Comparison of ENCODE assay signal across 8 mouse cellular contexts in genomic region chrX:19165891-19166644, GRCm38 (mm10).
DNase-seq lines count a peak whose midpoint lies in the region; ATAC-seq and TF ChIP-seq lines count a peak whose summit lies in the region.

No protein-coding gene starts in this region.

- H3K27ac ChIP-seq in kidney, embryonic 14.5 days (ENCODE audit: low read depth, low read length) = no peak overlapping the region
- H3K27ac ChIP-seq in forebrain, postnatal 0 days (ENCODE audit: low read depth, low read length) = no peak overlapping the region

- H3K27me3 ChIP-seq in kidney, embryonic 14.5 days (ENCODE audit: control insufficient read depth, insufficient read depth, low read length) = no peaks in the 10 kb centered on the region
- H3K27me3 ChIP-seq in forebrain, postnatal 0 days (ENCODE audit: insufficient read depth, low read length) = no peaks in the 10 kb centered on the region

- H3K9ac ChIP-seq in kidney, embryonic 14.5 days (ENCODE audit: low read depth, low read length) = no peak overlapping the region
- no peak overlapping the region for H3K9ac ChIP-seq in forebrain, postnatal 0 days

- peak overlapping the region; percentile 4; the same call in 1 of the 2 replicates for H3K4me2 ChIP-seq in kidney, embryonic 14.5 days (replicated peaks; ENCODE audit: low read depth, low read length)
- peak overlapping the region; percentile 41 for H3K4me2 ChIP-seq in forebrain, postnatal 0 days (ENCODE audit: low read depth)

- WGBS in kidney, embryonic 14.5 days = 78% methylated on average over 5 of the region's 5 CpGs
- WGBS in forebrain, postnatal 0 days = 44% methylated on average over 5 of the region's 5 CpGs

- DNase-seq in kidney, postnatal 10 days = no peak
- peak; percentile 41 for DNase-seq in 3T3-L1 (ENCODE audit: low read depth, low spot score)
- peak; percentile 11 for DNase-seq in CD4-positive, CD25-positive, alpha-beta regulatory T cell, adult 2 months (ENCODE audit: low read depth, low spot score)
- no peak for DNase-seq in forebrain, postnatal 0 days
- no peak for DNase-seq in thymus, postnatal 14 days
- no peak for DNase-seq in spleen, adult 18-20 months
- DNase-seq in natural killer cell, adult 2 months (ENCODE audit: low spot score in 2 of 2) = no peak

- H3K36me3 ChIP-seq in kidney, embryonic 14.5 days (ENCODE audit: control insufficient read depth, insufficient read depth, low read length) = no peaks in the 10 kb centered on the region
- H3K36me3 ChIP-seq in forebrain, postnatal 0 days (ENCODE audit: insufficient read depth) = no peaks in the 10 kb centered on the region

- no peak for TF ChIP-seq CTCF in forebrain, postnatal 0 days (IDR thresholded peaks at IDR 0.05; ENCODE audit: low read depth)

- H3K9me3 ChIP-seq in kidney, embryonic 14.5 days (ENCODE audit: control insufficient read depth, low read length) = no peaks in the 10 kb centered on the region
- no peaks in the 10 kb centered on the region for H3K9me3 ChIP-seq in forebrain, postnatal 0 days (ENCODE audit: low read length)

- H3K4me3 ChIP-seq in kidney, embryonic 14.5 days (ENCODE audit: low read length) = peak overlapping the region; percentile 22; the same call in 1 of the 2 replicates
- peak overlapping the region; percentile 23; the same call in 1 of the 2 replicates for H3K4me3 ChIP-seq in forebrain, postnatal 0 days (ENCODE audit: low read depth, low read length)

- H3K4me1 ChIP-seq in kidney, embryonic 14.5 days (ENCODE audit: control insufficient read depth, insufficient read depth, low read length) = no peaks in the 10 kb centered on the region
- no peaks in the 10 kb centered on the region for H3K4me1 ChIP-seq in forebrain, postnatal 0 days (ENCODE audit: insufficient read depth)

- no peak for ATAC-seq in kidney, embryonic 14.5 days (ENCODE audit: low FRiP score, low TSS enrichment)
- no peak for ATAC-seq in forebrain, postnatal 0 days

Comparison
In these comparisons a context has a peak if more than half of its experiments do, and no peak if none do; other contexts are left out.
1. DNase-seq: peak in 3T3-L1 (single experiment) and CD4-positive, CD25-positive, alpha-beta regulatory T cell, adult 2 months (single experiment); none in kidney, postnatal 10 days (single experiment), forebrain, postnatal 0 days (single experiment), thymus, postnatal 14 days (single experiment), spleen, adult 18-20 months (0 of 2) and natural killer cell, adult 2 months (0 of 2).